Mouse (Mus musculus): Measurements from ENCODE around the gene Slc5a2.
A peak's percentile ranks its signal among the peaks of the same experiment; 100 is the strongest.

Gene Slc5a2

DNA sequence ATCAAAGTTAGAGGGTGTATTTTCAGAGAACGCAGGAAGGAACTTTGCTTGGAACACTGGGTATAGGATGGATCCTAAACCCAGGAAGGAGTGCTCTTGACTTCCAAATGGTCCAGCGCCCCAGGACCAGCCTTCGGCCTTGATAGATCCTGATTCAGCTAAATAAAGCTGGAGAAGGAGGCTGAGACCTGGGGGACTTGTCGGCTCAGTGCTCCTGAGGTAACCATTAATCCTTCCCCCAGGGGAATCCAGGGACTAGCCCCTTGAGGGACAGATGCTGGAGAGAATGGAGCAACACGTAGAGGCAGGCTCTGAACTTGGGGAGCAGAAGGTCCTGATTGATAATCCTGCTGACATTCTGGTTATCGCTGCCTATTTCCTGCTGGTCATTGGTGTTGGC, at the start of gene Slc5a2:
Gene Slc5a2 (plus strand): TSS at position 247 of the 400 bp plus-strand sequence.
- no peak for DNase-seq (ENCODE audit: low spot score in 2 of 2)

DNA sequence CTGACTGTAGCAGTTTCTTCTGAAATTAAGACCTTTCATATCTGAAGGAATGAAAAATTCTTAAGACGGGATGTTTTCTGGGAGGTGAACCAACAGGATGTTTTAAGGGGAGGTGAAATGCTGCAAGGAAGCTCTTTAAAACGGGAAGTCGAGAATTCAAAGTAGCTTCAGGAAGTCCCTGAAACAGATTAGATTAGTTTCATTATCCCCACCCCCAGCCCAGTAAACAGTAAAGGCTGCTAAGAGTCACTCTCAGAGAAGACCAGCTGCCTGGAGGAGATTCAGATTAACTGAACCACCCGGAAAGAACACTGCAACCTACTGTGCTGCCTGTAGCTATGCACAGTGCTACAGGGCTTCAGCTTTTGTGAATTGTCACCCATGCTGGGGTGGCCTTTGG, 45.5 kb upstream of the Slc5a2 start:
- no peak for DNase-seq (ENCODE audit: low spot score in 2 of 2)

DNA sequence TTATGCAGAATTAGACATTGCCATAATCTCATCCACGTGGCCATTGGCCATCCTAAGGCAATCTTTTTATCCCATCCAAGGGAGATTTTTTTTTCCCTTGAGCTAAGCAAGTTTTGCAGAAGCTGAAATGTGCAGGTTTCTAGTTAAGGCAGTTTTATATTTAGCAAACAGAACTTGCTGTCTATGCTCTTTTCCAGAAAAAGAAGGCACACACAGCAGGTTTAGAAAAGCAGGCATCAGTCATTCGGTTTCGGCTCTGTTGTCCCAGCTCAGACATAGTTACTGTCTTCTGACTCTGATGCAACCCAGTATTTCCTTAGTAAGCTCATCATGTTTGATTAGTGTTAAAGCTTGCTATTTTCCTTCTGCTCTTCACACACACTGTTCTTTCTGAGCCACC, 44.5 kb upstream of the Slc5a2 start:
- DNase-seq (ENCODE audit: low spot score in 2 of 2), result no peak

DNA sequence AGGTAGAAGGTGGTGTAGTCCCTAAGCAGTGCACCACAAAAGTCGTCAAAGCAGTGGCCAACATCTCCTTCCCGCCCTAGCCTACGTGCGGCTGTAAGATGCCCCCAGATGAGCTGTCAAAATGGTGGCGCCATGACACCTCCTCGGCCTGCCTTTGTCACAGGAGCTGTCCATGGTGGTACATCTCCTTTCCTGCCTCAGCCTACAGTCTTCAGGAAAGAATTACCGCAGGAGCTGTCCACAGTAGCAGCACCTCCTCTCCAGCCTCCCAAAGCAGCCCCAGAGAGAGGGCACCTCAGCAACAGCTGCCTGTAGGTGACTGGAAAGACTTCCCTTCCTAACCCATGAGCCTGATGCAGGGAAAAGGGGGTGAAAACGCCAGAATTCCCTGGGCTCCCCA, 33.7 kb upstream of the Slc5a2 start:
- DNase-seq (ENCODE audit: low spot score in 2 of 2), result no peak

DNA sequence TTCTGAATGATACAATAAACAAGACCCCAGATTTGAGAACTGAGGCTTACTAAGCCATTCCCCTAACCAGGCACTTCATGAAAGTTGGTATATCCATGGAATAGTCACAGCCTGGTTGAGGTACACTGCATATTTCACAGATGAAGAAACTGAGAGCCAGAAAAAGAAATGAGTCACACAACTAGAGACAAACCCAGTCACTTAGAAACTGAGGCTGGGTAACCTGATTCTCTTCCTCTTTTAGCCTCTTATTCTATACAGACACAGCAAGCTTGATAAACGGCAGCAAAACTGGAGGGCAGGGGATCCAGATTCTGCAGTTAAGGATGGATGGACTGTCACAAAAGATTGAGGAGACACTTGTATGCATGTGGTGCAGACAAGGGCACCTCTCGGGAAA, 30.7 kb upstream of the Slc5a2 start:
- DNase-seq (ENCODE audit: low spot score in 2 of 2), result no peak

DNA sequence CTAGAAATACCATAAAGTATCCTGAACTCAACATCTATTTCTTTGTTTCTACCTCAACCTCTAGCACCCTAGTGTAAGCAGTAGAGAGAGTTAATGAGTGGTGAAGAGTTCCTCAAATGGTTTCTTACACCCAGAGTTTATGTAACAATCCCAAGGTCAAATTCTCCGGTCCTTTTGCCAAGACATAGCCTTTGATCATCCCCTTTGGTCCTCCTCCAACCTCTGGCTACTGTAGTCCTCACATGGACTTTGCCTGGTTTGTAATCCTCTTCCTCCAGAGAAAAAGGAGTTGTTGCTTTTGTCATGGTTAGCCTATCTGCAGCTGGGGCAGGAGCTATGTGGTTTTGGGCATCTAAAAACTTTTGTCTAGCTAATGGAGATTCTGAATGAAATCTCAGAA, 30.0 kb upstream of the Slc5a2 start:
- DNase-seq (ENCODE audit: low spot score in 2 of 2), result no peak

DNA sequence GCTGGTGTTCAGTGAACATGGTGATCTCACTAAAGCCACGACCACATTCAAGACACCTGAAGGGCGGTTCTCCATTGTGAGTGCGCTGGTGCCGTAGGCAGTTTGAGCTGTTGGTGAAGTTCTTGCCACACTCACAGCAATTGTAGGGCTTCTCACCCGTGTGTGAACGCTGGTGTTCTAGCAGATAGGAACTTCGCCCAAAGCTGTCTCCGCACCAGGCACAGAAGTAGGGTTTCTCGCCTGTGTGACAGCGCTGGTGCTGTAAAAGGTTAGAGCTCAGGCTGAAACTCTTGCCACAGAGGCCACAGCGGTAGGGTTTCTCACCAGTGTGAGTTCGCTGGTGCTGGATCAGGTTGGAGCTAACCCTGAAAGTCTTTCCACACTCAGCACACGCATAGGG, 29.0 kb upstream of the Slc5a2 start:
- peak; percentile 39 to 65 for DNase-seq (ENCODE audit: low spot score in 2 of 2)

DNA sequence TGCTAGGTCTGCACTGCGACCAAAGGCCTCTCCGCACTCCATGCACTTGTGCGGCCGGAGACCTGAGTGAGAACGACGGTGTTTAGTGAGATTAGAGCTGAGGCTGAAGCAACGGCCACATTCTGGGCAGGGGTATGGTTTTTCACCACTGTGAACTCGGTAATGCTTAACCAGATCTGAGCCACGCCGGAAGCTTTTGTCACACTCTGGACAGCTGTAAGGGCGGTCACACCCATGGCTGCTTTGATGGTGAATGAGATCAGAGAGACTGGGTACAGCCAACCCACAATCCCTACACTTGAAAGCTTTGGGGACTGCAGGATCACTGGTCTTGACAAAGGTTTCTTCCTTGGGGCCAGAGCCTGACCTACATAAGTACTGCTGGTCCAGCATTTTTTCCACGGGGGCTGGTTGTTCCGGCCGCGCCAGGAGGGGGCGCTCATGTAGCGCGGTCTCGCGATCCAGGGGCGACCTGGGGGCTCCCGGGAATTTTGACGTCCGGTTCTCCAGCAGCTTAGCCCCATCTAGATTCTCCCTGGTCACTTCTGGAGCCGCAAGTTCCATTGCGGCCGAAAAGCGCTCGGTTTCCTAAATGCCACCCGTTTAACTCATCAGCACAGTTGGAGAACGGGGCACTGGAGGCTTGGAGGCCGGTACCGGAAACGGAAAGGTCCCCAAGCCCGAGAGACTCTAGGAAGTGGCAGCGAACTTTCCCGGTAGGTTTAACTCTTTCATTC, 28.4 kb upstream of the Slc5a2 start, which contains the start of gene Armc5:
Gene Armc5 (plus strand): TSS at position 487 of the 737 bp plus-strand sequence.
- DNase-seq (ENCODE audit: low spot score in 2 of 2), result peak; percentile 74 to 84

DNA sequence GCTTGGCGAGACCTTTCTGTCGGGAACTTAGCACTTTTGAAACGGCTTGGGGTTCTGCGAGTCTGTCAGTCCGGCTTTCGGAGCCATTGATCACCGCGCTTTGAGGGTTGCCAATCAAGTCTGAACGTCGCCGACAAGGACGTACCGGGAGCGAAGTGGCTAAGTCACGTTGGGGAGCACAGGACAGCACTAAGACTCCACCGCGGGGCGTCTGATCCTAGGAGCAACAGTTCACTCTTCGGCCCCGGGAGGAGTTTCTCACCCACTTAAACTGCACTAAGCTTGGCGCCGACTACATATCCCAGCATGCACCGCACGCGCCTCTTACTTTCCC, 27.9 kb upstream of the Slc5a2 start:
- no peak for DNase-seq (ENCODE audit: low spot score in 2 of 2)

DNA sequence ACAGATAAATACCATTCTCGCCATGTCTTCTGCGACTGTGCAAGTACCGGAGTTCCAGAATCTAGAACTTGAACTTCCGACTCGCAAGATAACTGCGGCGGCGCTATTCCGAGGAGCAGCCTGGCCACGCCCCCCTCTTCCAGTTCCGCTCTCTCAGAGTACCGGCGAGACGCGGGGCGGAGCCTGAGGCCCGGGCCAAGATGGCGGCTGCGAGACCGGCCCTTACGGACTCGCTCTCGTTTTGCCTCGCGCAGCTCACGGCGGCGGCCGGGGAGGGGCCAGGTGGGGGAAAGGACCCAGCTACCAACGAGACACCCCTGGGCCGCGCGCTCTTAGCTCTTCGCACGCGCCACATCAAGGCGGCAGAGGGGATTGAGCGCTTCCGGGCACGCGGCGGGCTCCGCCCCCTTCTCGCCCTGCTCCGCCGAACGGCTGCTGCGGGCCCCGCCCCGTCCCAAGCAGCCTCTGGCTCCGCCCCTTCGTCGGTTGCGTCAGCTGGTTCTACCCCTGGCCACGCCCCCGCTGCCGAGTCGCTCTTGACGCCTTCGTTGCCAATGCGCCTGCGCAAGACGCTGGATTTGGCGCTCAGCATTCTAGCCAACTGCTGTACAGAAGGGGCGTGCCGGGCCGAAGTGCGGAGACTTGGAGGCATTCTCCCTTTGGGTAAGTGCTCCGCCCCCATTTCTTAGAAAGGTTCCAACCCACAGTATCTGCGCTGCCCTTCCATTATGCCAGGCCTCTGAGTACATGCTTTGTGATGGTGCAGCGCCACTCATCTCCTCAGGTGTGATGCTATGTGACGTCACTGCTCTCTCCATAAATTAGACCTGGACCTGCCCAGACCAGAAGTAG, 27.3 kb upstream of the Slc5a2 start, which contains the start of gene 9130023H24Rik:
Gene 9130023H24Rik (minus strand): TSS at position 105 of the 852 bp plus-strand sequence.
- peak; percentile 100 for DNase-seq (ENCODE audit: low spot score in 2 of 2)

DNA sequence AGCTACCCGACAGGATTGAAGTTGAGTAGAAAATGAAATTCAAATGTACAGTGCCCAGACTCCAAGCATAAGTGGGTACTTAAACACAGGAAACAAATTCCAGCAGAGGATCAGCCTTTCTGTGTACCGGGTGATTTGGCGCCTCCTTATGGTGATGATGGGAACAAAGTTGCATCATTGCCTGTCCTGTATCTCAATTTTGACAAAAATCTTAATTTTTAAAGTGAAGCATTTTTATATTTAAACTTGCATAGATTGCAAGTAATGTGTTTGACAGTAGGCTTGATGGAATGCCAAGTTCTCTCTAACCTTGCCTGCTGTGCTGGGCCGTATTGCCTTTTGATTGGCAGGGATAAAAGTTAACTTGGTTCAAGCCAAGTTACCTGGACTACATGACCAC, 26.5 kb upstream of the Slc5a2 start:
- DNase-seq (ENCODE audit: low spot score in 2 of 2), result peak; percentile 35 to 52

DNA sequence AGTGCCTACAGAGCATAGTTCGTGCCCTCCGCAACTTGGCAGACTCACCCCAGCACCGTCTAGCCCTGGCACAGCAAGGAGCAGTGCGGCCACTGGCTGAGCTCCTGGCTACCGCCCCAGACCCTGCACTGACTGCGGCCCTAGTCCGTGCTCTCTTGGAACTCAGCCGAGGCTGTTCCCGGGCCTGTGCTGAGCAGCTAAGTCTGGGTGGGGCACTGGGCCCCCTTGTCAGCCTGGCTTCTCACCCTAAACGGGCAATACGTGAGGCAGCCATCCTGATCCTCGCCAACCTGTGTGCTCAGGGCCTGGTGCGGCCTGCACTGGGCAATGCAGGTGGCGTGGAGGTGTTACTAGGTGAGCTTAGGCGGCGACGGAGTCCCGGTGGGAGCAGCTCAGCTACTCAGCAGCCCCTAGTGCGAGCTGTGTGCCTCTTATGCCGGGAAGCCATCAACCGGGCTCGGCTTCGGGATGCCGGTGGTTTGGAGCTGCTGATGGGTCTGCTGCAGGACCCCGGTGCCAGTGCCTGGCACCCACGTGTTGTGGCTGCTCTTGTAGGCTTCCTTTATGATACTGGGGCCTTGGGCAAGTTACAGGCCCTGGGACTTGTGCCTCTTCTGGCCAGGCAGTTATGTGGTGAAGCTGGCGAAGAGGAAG, 25.2 kb upstream of the Slc5a2 start:
- DNase-seq (ENCODE audit: low spot score in 2 of 2), result no peak

DNA sequence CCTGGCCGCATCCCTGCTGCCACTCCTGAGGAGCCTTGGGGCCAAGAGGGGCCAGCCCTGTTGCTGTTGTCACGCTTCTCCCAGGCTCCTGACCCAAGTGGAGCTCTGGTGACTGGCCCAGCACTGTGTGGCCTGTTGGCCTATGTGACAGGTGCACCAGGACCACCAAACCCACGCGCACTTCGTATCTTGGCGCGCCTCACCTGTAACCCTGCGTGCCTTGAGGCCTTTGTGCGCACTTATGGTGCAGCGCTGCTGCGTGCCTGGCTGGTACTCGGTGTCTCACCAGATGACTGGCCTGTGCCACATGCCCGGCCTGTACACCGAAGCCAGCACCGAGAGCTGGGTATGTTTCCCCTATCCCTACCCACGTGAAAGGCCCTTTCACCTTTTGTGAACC, 23.1 kb upstream of the Slc5a2 start:
- no peak for DNase-seq (ENCODE audit: low spot score in 2 of 2)

DNA sequence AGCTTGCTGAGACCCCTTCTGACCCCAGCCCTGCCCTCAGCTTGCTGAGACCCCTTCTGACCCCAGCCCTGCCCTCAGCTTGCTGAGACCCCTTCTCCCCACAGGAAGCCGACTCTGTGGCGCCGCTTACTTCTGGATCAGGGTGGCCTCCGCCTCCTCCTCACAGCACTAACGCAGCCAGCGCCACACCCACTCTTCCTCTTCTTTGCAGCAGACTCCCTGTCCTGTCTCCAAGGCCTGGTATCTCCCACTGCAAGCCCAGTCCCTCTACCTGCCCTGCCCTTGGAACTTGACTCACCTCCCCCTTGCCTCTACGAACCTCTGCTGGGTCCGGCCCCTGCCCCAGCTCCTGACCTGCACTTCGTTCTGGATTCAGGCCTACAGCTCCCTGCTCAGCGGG, 21.5 kb upstream of the Slc5a2 start:
- DNase-seq (ENCODE audit: low spot score in 2 of 2), result no peak

DNA sequence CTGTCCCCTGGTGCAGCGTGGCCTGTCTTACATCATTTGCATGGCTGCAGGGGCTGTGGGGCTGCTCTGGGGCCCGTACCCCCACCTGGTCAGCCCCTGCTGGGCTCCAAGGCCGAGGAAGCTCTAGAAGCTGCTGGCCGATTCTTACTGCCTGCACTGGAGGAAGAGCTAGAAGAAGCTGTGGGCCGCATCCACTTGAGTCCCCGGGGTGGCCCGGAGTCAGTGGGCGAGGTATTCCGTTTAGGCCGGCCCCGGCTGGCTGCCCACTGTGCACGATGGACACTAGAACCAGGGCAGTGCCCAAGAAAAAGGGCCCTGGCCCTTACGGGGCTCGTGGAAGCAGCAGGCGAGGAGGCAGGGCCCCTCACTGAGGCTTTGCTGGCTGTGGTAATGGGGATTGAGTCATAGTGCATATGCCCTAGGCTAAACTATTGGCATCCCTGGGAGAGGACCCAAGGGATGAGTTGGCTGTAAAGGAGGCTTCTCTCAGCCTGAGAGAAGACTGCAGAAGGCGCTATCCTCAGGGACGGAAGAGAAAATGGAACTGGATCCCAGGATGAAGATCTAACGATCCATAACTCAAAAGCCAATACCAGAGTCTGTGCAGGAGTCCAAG, 20.9 kb upstream of the Slc5a2 start:
- no peak for DNase-seq (ENCODE audit: low spot score in 2 of 2)

DNA sequence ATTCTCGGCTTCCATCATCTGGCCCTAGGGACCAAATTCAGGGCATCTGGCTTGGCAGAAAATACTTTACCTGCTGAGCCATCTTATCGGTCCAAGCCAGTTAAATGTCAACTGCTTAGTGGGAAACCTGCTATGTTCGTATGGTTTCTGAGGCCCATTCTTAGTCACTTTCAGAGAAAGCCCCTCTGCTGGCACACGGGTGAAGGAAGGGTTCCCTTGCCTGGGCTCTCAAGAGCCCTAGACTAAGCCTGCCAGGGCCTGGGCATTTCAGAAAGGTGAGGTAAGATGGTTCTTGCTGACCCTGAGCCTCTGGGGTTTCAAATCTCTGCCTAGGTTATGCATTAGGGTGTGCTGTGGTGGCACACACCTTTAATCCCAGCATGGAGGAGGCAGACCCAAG, 19.9 kb upstream of the Slc5a2 start:
- DNase-seq (ENCODE audit: low spot score in 2 of 2), result no peak

DNA sequence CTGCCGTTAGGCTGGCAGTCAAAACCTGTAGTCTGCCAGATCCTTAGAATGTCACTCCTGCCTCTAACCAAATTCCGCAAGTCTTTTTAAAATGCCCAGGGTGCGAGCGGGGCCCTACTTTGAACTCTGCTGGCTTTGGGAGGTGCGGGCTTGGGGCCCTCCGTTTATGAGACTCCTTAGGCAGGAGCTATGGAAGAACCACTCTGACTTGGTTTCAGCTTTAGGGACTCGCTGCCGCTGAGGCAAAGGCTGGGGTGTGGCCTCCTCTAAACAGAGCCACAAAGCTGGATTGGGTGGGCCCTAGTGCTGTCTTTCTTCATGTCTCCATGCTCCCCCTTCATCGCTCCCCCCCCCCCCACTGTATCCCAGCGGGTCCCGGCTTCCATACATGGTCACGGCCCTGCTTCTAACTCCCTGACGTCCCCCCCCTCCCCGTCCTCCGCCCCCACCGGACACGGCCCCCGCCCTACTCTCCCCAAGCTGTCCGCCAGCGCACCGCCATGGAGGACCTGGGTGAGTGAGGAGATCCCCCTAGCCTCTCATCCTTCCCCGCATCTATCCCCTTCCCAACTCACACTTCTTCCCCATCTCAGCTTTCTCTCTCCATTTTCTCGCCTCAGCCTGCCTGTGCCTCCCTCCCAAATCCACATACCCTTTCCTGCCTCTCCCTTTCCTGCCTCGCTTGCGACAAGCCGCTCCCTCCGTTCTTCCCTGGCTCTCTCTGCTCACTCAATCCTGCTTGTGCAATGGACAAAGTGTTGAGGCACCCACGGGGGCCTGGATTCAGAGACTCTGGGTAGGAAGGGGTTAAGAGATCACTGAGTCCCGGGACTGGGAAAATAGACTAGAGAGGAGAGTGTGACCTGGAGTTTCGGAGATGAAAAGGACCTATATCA, 18.7 kb upstream of the Slc5a2 start, which contains the start of gene Tgfb1i1:
Gene Tgfb1i1 (plus strand): TSS at position 317 of the 896 bp plus-strand sequence.
- no peak for DNase-seq (ENCODE audit: low spot score in 2 of 2)

DNA sequence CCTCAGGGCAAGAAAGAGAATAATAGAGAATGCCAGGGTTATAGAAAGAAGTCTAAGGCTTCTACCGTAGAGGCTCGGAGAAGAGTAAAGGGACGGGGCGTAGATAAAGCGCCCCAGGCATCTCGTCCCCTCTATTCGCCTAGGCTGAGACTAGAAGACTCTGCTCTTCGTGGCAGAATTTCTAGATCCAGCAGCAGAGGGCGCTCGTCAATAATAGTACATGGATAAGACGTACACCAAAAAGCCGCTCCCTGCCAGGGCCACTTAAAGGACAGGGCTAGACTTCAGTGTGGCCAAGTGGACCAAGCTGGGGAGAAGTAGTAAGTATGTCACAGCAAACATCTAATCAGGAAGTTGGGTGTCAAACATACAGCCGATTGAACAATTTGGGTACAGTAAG, 18.0 kb upstream of the Slc5a2 start:
- peak; percentile 63 to 73 for DNase-seq (ENCODE audit: low spot score in 2 of 2)

DNA sequence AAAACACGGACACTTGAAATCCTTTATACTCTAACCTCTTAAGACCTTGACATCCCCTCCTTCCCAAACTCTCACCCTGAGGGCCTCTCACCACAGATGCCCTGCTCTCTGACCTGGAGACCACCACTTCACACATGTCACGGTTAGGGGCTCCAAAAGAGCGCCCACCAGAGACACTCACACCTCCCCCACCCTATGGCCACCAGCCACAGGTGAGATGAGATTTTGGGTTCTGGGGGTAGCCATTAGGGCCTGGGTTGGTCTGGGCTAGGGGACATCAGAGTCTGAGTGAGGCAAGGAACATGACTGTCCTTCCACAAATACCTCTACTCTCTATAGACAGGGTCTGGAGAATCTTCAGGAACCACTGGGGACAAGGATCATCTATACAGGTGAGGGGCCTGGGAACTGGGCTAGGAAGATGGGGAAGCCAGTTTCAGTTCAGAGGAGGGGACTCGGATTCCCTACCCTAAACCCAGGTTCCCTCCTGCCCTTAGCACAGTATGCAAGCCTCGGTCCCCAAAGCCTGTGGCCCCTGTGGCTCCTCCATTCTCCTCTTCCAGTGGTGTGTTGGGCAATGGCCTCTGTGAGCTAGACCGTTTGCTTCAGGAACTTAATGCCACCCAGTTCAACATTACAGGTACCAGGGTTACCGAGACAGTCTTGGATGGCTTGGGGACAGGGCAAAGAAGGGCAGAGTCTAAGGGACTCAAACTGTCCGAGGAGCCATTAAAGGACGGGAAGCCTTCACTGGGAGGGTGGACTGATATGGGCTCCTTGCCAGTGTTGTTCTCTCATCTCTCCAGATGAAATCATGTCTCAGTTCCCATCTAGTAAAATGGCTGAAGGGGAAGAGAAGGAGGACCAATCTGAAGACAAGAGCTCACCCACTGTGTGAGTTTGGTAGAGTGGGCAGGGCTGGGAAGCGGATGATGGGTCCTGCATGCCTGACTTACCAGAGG, 17.1 kb upstream of the Slc5a2 start:
- DNase-seq (ENCODE audit: low spot score in 2 of 2), result no peak

DNA sequence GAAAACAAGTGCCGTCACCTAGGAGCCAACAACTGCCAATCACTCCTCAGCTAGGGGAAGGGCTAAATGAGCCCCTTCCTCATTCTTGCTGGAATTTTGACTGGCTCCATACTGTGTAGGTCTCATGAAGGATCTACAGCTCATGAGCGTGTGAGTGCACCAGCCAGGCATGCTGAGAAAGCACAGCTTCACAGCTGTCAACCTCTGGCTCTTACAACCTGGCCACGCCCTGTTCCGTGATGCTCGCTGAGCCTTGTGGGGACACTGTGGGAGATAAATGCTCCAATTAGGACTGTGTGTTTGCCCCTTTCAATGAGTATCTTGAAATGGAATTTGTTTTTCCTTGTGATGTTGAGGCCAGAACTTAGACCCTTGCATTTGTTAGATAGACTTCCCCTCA, 15.5 kb upstream of the Slc5a2 start:
- no peak for DNase-seq (ENCODE audit: low spot score in 2 of 2)

Measured in natural killer cell, adult 2 months (primary cell).